Mouse (Mus musculus) neural tube, embryonic 13.5 days (tissue): ENCODE measurements around the gene Qpctl. TPM values are rescaled to one million over a fixed set of nuclear protein-coding genes. Genes with fewer than 3 reads are reported as not detected.

Experiments
- ATAC-seq: fragments of 200-750 bp; cut with Nextera tagmentation; 2 replicates; pipeline ENCODE4 v1.8.0; 2017; ENCODE audit warnings: low read depth, mild to moderate bottlenecking, moderate TSS enrichment, moderate library complexity
- H3K27ac ChIP-seq: fragments of 300-500 bp; sonication (generic); replicated peaks from 2 replicates; pipeline ENCODE4 v1.5.1; 2015; ENCODE audit warnings: moderate library complexity, mild to moderate bottlenecking, inconsistent platforms
- H3K27me3 ChIP-seq: fragments of 300-500 bp; sonication (generic); 2 replicates; pipeline ENCODE4 v1.6.1; 2015; ENCODE audit warnings: mild to moderate bottlenecking, inconsistent platforms
- H3K36me3 ChIP-seq: fragments of 300-500 bp; sonication (generic); 2 replicates; pipeline ENCODE4 v1.6.1; 2015; ENCODE audit warnings: mild to moderate bottlenecking, inconsistent platforms
- H3K4me1 ChIP-seq: fragments of 300-500 bp; sonication (generic); replicated peaks from 2 replicates; pipeline ENCODE4 v1.6.1; 2015; ENCODE audit warnings: inconsistent platforms
- H3K4me2 ChIP-seq: fragments of 300-500 bp; sonication (generic); 2 replicates; pipeline ENCODE4 v1.6.1; 2015; ENCODE audit warnings: inconsistent platforms, mild to moderate bottlenecking, moderate library complexity
- H3K4me3 ChIP-seq: fragments of 300-500 bp; sonication (generic); 2 replicates; pipeline ENCODE4 v1.5.1; 2015; ENCODE audit warnings: mild to moderate bottlenecking, inconsistent platforms
- H3K9ac ChIP-seq: fragments of 300-500 bp; sonication (generic); 2 replicates; pipeline ENCODE4 v1.6.1; 2015; ENCODE audit warnings: moderate library complexity, mild to moderate bottlenecking, inconsistent platforms
- H3K9me3 ChIP-seq: fragments of 300-500 bp; sonication (generic); 2 replicates; pipeline ENCODE4 v1.6.1; 2016; ENCODE audit warnings: inconsistent platforms
- WGBS: fragments of 180-500 bp; shearing (Covaris S2); methylation state at CpG from one replicate; pipeline ENCODE4 v1.1.7; 2015; 5-methylcytosine and 5-hydroxymethylcytosine counted together
- polyA plus RNA-seq: library from polyadenylated mRNA; unstranded; fragments of >200 nt; fragmentation: Nextera tagmentation; extraction: Ambion mirVana; gene quantifications from 2 replicates; pipeline ENCODE4 v1.2.1, GENCODE M21; 2015

Qpctl gene
- polyA plus RNA-seq, 1 experiment from 2014 or later = 22.2 TPM

- peak overlapping the region; percentile 85 for H3K27ac ChIP-seq
- peak overlapping the region; percentile 85 for H3K9ac ChIP-seq
- H3K9me3 ChIP-seq = no peaks in the 10 kb centered on the region
- H3K4me1 ChIP-seq = peaks cover 58% of the 10 kb centered on the region
- peak; percentile 51 for ATAC-seq
- H3K36me3 ChIP-seq = peaks cover 2% of the 10 kb centered on the region; the same call in 1 of the 2 replicates
- H3K27me3 ChIP-seq = peaks cover 55% of the 10 kb centered on the region
- 2% methylated on average over 21 of the region's 21 CpGs for WGBS
- peak overlapping the region; percentile 68 for H3K4me2 ChIP-seq
- peak overlapping the region; percentile 67 for H3K4me3 ChIP-seq
Observed at GRCm38 (mm10) chr7:19176516-19176947, 27.4 kb upstream of the Qpctl start.

DNA sequence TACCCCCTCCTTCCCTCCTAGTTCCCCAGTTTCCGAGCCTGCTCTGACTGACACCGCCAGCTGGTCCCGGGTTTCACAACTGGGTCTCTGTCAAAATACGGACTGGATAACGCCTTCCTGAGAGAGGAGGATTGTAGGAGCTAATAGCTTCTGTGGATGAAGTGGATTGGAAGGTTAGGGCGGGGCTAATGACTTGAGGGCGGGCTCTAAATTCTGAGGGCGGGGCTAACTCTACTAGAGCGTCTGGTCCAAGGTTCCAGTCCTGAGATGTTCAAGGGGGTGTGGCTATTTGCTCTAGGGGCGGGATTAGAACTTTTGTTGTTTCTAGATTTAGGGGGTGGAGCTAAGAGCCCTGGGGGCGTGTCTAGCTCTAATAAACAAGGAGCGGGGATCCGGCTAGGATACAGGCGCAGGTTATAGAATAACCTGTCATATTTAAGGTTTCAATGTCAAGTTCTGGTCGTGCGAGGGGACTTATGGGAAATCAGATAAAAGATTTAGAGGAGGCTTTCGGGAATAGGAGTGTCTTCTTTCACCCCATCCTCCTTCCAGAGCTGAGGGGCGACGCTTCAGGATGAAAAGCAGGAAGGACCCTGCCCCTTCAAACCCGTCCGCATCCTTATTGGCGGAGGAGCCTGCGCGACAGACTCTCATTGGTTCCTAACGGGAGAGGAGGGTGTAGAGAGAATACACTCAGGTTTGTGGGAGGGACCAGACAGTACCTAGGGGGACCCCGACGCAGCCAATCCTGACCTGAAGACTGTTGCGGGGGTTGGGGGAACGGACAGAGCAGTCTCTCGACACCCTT, 26.8 kb upstream of the Qpctl start, which contains the start of gene Eml2:
Gene Eml2, plus strand, starts transcription at position 714 of the 808 bp plus-strand sequence.
- H3K4me3 ChIP-seq = peak within 1 kb of the TSS; percentile 67
- peak within 1 kb of the TSS; percentile 85 for H3K27ac ChIP-seq
- peaks cover 54% of the 10 kb centered on the region for H3K27me3 ChIP-seq
- peaks cover 54% of the 10 kb centered on the region for H3K4me1 ChIP-seq
- no peaks in the 10 kb centered on the region for H3K9me3 ChIP-seq
- H3K9ac ChIP-seq = peak within 1 kb of the TSS; percentile 85
- peak; percentile 94 for ATAC-seq
- H3K36me3 ChIP-seq = no peaks in the 10 kb centered on the region
- under 1% methylated on average over 30 of the region's 30 CpGs for WGBS
- H3K4me2 ChIP-seq = peak within 1 kb of the TSS; percentile 68

GRCm38 (mm10) chr7:19172874-19173273, 23.8 kb upstream of the Qpctl start:
- H3K27ac ChIP-seq = peak overlapping the region; percentile 46; the same call in 1 of the 2 replicates
- peak overlapping the region; percentile 28; the same call in 1 of the 2 replicates for H3K9ac ChIP-seq
- peak overlapping the region; percentile 52 for H3K4me2 ChIP-seq
- 3% methylated on average over 17 of the region's 17 CpGs for WGBS
- peak overlapping the region; percentile 30 for H3K4me3 ChIP-seq
- peaks cover 30% of the 10 kb centered on the region for H3K27me3 ChIP-seq
- ATAC-seq = no peak
- no peaks in the 10 kb centered on the region for H3K36me3 ChIP-seq
- no peaks in the 10 kb centered on the region for H3K9me3 ChIP-seq
- peaks cover 39% of the 10 kb centered on the region for H3K4me1 ChIP-seq

DNA sequence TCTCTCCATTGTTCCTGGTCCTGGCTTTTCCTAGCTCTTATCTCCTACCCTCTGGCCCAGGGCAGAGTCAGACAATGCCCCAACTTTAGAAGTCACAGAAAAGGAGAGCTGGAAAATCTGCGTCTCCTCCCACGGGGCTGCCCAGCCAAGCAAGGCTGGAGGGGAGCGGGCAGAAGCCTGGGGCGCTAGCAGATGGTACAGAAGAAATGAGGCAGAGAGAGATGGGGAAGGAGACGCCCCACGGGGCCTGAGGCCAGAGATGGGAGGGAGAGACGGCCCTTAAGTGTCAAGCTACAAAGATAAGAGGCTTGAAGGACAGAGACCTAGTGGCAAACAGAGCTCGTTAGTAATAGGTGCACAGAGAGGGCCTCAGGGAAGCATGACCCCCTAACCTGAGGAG, 22.7 kb upstream of the Qpctl start:
- no peak for ATAC-seq
- peak overlapping the region; percentile 4; the same call in 1 of the 2 replicates for H3K9ac ChIP-seq
- WGBS = 45% methylated on average over 8 of the region's 8 CpGs
- H3K4me3 ChIP-seq = no peak overlapping the region
- H3K4me2 ChIP-seq = no peak overlapping the region
- H3K4me1 ChIP-seq = peaks cover 29% of the 10 kb centered on the region
- H3K36me3 ChIP-seq = no peaks in the 10 kb centered on the region
- no peaks in the 10 kb centered on the region for H3K9me3 ChIP-seq
- peak overlapping the region; percentile 46 for H3K27ac ChIP-seq
- peaks cover 20% of the 10 kb centered on the region for H3K27me3 ChIP-seq

DNA sequence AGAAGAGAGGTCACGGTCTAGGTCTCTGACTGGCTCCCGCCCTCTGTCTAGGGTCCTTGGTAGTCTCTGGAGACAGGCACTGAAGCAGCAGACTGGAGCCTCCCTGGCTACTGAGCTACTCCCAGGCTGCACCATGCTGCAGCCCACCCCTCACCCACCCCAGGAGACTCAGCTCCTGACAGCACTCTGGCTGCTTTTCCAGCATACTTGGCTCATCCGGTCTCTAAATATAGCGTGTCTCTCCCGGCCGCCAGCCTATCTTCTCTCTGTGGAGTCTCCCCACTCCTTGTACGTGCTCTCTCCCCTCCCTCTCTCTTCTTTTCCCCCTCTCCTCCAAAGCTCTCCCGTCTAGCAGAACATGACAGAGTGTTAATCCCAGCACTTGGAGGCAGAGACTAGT, 21.1 kb upstream of the Qpctl start:
- H3K36me3 ChIP-seq = no peaks in the 10 kb centered on the region
- H3K4me3 ChIP-seq = no peak overlapping the region
- H3K9me3 ChIP-seq = no peaks in the 10 kb centered on the region
- peaks cover 37% of the 10 kb centered on the region for H3K4me1 ChIP-seq
- H3K27me3 ChIP-seq = peaks cover 24% of the 10 kb centered on the region
- no peak overlapping the region for H3K9ac ChIP-seq
- 60% methylated on average over 8 of the region's 8 CpGs for WGBS
- H3K27ac ChIP-seq = peak overlapping the region; percentile 23; the same call in 1 of the 2 replicates
- no peak overlapping the region for H3K4me2 ChIP-seq
- ATAC-seq = no peak

- Histone ChIP-seq H3K27me3 (peaks cover 27% of the 10 kb centered on the region), H3K36me3 (no peaks in the 10 kb centered on the region), H3K9ac (no peak overlapping the region), H3K9me3 (no peaks in the 10 kb centered on the region), H3K4me3 (no peak overlapping the region), H3K27ac (no peak overlapping the region), H3K4me2 (no peak overlapping the region), H3K4me1 (peaks cover 43% of the 10 kb centered on the region)
- no peak for ATAC-seq
- 59% methylated on average over 10 of the region's 10 CpGs for WGBS
Observed at GRCm38 (mm10) chr7:19169506-19169905, 20.4 kb upstream of the Qpctl start.

GRCm38 (mm10) chr7:19166990-19167389, 17.9 kb upstream of the Qpctl start:
- Histone ChIP-seq H3K27me3 (peaks cover 43% of the 10 kb centered on the region), H3K4me2 (no peak overlapping the region), H3K9me3 (no peaks in the 10 kb centered on the region), H3K36me3 (no peaks in the 10 kb centered on the region), H3K9ac (no peak overlapping the region), H3K4me1 (peaks cover 32% of the 10 kb centered on the region), H3K4me3 (no peak overlapping the region), H3K27ac (no peak overlapping the region)
- no peak for ATAC-seq
- WGBS = 85% methylated on average over 3 of the region's 3 CpGs

GRCm38 (mm10) chr7:19165656-19166423, 16.7 kb upstream of the Qpctl start, which contains the start of gene Gipr:
Gipr (minus strand) TSS chr7:19166127.
- H3K9ac ChIP-seq = peak within 1 kb of the TSS; percentile 49
- H3K4me1 ChIP-seq = peaks cover 27% of the 10 kb centered on the region
- no peak within 1 kb of the TSS for H3K27ac ChIP-seq
- no peaks in the 10 kb centered on the region for H3K36me3 ChIP-seq
- ATAC-seq = peak; percentile 23; the same call in 1 of the 2 replicates
- H3K4me2 ChIP-seq = peak within 1 kb of the TSS; percentile 36
- no peaks in the 10 kb centered on the region for H3K9me3 ChIP-seq
- H3K27me3 ChIP-seq = peaks cover 48% of the 10 kb centered on the region
- 11% methylated on average over 14 of the region's 14 CpGs for WGBS
- H3K4me3 ChIP-seq = peak within 1 kb of the TSS; percentile 6; the same call in 1 of the 2 replicates

GRCm38 (mm10) chr7:19164978-19165377, 15.9 kb upstream of the Qpctl start:
- Histone ChIP-seq H3K4me1 (peaks cover 28% of the 10 kb centered on the region), H3K9me3 (no peaks in the 10 kb centered on the region), H3K9ac (no peak overlapping the region), H3K4me2 (peak overlapping the region; percentile 32), H3K27me3 (peaks cover 53% of the 10 kb centered on the region), H3K36me3 (no peaks in the 10 kb centered on the region), H3K4me3 (no peak overlapping the region; the same call in 1 of the 2 replicates), H3K27ac (no peak overlapping the region)
- ATAC-seq = no peak
- 3% methylated on average over 13 of the region's 13 CpGs for WGBS

- Histone ChIP-seq H3K4me3 (no peak overlapping the region), H3K9me3 (no peaks in the 10 kb centered on the region), H3K4me2 (no peak overlapping the region), H3K9ac (0 out of 2 replicates have a peak overlapping the region, but pooled peaks have one; percentile 22), H3K4me1 (peaks cover 33% of the 10 kb centered on the region), H3K27ac (no peak overlapping the region), H3K36me3 (no peaks in the 10 kb centered on the region), H3K27me3 (peaks cover 61% of the 10 kb centered on the region)
- WGBS = 0% methylated on average over 6 of the region's 6 CpGs
- ATAC-seq = no peak
Observed at GRCm38 (mm10) chr7:19164189-19164588, 15.1 kb upstream of the Qpctl start.

DNA sequence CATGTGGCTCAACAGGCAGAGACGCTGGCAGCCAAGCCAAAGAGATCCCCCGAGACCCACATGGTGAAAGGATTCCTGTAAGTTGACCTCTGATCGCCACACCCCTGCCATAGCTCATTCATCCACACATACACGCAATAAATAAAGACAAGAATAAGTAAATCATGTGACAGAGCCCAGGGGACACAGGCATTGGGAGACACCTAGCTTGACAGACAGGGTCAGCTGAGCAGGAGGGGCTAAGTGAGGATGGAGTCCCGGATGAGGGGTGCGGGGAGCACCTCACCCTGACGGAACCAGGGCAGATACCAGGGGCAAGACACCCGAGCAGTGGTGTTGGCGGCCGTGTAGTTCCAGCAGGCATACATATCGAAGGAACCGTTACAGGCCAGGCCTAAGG, 14.7 kb upstream of the Qpctl start:
- Histone ChIP-seq H3K27me3 (peaks cover 65% of the 10 kb centered on the region), H3K36me3 (no peaks in the 10 kb centered on the region), H3K4me3 (no peak overlapping the region), H3K4me1 (peaks cover 33% of the 10 kb centered on the region), H3K27ac (no peak overlapping the region), H3K9me3 (no peaks in the 10 kb centered on the region), H3K4me2 (no peak overlapping the region), H3K9ac (no peak overlapping the region)
- 27% methylated on average over 12 of the region's 12 CpGs for WGBS
- ATAC-seq = no peak

GRCm38 (mm10) chr7:19162928-19163327, 13.8 kb upstream of the Qpctl start:
- 80% methylated on average over 7 of the region's 7 CpGs for WGBS
- no peak overlapping the region for H3K4me2 ChIP-seq
- H3K4me1 ChIP-seq = peaks cover 34% of the 10 kb centered on the region
- no peak overlapping the region for H3K9ac ChIP-seq
- H3K27me3 ChIP-seq = peaks cover 66% of the 10 kb centered on the region
- no peak overlapping the region for H3K27ac ChIP-seq
- no peaks in the 10 kb centered on the region for H3K9me3 ChIP-seq
- no peak overlapping the region for H3K4me3 ChIP-seq
- no peak for ATAC-seq
- H3K36me3 ChIP-seq = no peaks in the 10 kb centered on the region
